8 mouse cellular contexts compared by ENCODE assay signal in genomic region chr4:40774279-40775259, GRCm38 (mm10). TPM values are rescaled to one million over a fixed set of nuclear protein-coding genes. Genes with fewer than 3 reads are reported as not detected.
DNase-seq lines count a peak whose midpoint lies in the region; ATAC-seq and TF ChIP-seq lines count a peak whose summit lies in the region.

No protein-coding gene starts in this region.

- no peak overlapping the region for H3K27ac ChIP-seq in ES-Bruce4 (ENCODE audit: insufficient read depth, low read length)
- H3K27ac ChIP-seq in forebrain, embryonic 12.5 days = no peak overlapping the region
- H3K27ac ChIP-seq in lung, embryonic 16.5 days (ENCODE audit: low read length) = peak overlapping the region; percentile 61; the same call in 1 of the 2 replicates

- DNase-seq in c-Kit-positive CD71-negative TER-119-negative erythroid progenitor cells, embryonic 14.5 days (ENCODE audit: low read depth) = peak; percentile 81
- DNase-seq in heart, postnatal 10 days = peak; percentile 88 to 91
- peak; percentile 89 to 92 for DNase-seq in kidney, postnatal 4 days
- peak; percentile 59 for DNase-seq in ovary, postnatal 10 days (ENCODE audit: low spot score)
- peak; percentile 81 for DNase-seq in thymus, postnatal 14 days

- TF ChIP-seq EP300 in ES-Bruce4 (IDR thresholded peaks at IDR 0.05; ENCODE audit: insufficient read depth, low read depth, low read length) = no peak

- H3K4me1 ChIP-seq in ES-Bruce4 (ENCODE audit: control insufficient read depth, insufficient read depth, low read length) = peaks cover 5% of the 10 kb centered on the region
- H3K4me1 ChIP-seq in forebrain, embryonic 12.5 days = peaks cover 11% of the 10 kb centered on the region
- H3K4me1 ChIP-seq in lung, embryonic 16.5 days (replicated peaks; ENCODE audit: control insufficient read depth, insufficient read depth, low read length) = peaks cover 16% of the 10 kb centered on the region

- intact Hi-C loops in heart, postnatal 10 days (cut with DNase I) = loop anchor here (1.0 to 10.0 kb wide), 2 partner anchors 132 to 340 kb away; no protein-coding TSS in a partner anchor

- TF ChIP-seq POLR2A in ES-Bruce4 (IDR thresholded peaks at IDR 0.05; ENCODE audit: insufficient read depth, low read length) = no peak

- H3K4me3 ChIP-seq in ES-Bruce4 (ENCODE audit: low read depth, low read length) = peak overlapping the region; percentile 58
- no peak overlapping the region for H3K4me3 ChIP-seq in forebrain, embryonic 12.5 days (replicated peaks)
- peak overlapping the region; percentile 25 for H3K4me3 ChIP-seq in lung, embryonic 16.5 days (ENCODE audit: low read length)

- peak overlapping the region; percentile 21 for H3K9ac ChIP-seq in ES-Bruce4 (ENCODE audit: low read depth, poor library complexity, severe bottlenecking)
- no peak overlapping the region for H3K9ac ChIP-seq in forebrain, embryonic 12.5 days
- peak overlapping the region; percentile 57 for H3K9ac ChIP-seq in lung, embryonic 16.5 days (ENCODE audit: low read length)

- no peaks in the 10 kb centered on the region for H3K9me3 ChIP-seq in ES-Bruce4 (replicated peaks; ENCODE audit: control insufficient read depth, insufficient read depth, low read length, poor library complexity, severe bottlenecking)
- H3K9me3 ChIP-seq in forebrain, embryonic 12.5 days = no peaks in the 10 kb centered on the region
- H3K9me3 ChIP-seq in lung, embryonic 16.5 days (ENCODE audit: control insufficient read depth, low read length) = no peaks in the 10 kb centered on the region

- H3K4me2 ChIP-seq in forebrain, embryonic 12.5 days = peak overlapping the region; percentile 31
- peak overlapping the region; percentile 56 for H3K4me2 ChIP-seq in lung, embryonic 16.5 days (ENCODE audit: low read depth, low read length)

- H3K36me3 ChIP-seq in ES-Bruce4 (ENCODE audit: control insufficient read depth, insufficient read depth, low read length, poor library complexity, severe bottlenecking) = no peaks in the 10 kb centered on the region
- no peaks in the 10 kb centered on the region for H3K36me3 ChIP-seq in forebrain, embryonic 12.5 days (replicated peaks)
- H3K36me3 ChIP-seq in lung, embryonic 16.5 days (ENCODE audit: control insufficient read depth, insufficient read depth, low read length) = no peaks in the 10 kb centered on the region

- peak; percentile 80 for TF ChIP-seq CTCF in ES-Bruce4 (IDR thresholded peaks at IDR 0.05; ENCODE audit: low read depth, low read length)

- 29% methylated on average over 12 of the region's 12 CpGs for WGBS in forebrain, embryonic 12.5 days
- WGBS in lung, embryonic 16.5 days = 13% methylated on average over 12 of the region's 12 CpGs

- H3K27me3 ChIP-seq in ES-Bruce4 (ENCODE audit: control insufficient read depth, insufficient read depth, low read length, poor library complexity, severe bottlenecking) = no peaks in the 10 kb centered on the region
- H3K27me3 ChIP-seq in forebrain, embryonic 12.5 days = peaks cover 4% of the 10 kb centered on the region; the same call in 1 of the 2 replicates
- no peaks in the 10 kb centered on the region for H3K27me3 ChIP-seq in lung, embryonic 16.5 days (ENCODE audit: control insufficient read depth, insufficient read depth, low read depth, low read length)

- peak; percentile 37; the same call in 1 of the 2 replicates for ATAC-seq in forebrain, embryonic 12.5 days (ENCODE audit: low FRiP score)
- peak; percentile 58 for ATAC-seq in lung, embryonic 16.5 days (ENCODE audit: low read depth)

RNA-seq across cellular contexts. Expression of gene Smu1, which starts 16.8 kb away (rescaled TPM):
- polyA plus RNA-seq in ES-Bruce4 (2011; ENCODE audit: insufficient read depth, insufficient read length, low read depth, missing spikeins) = 172 and 196 TPM in 2 replicates
- polyA plus RNA-seq in forebrain, embryonic 12.5 days (2016; fragmentation: Nextera tagmentation; extraction: Ambion mirVana) = 155 and 157 TPM in 2 replicates
- 10 to 100 TPM; 38.7 to 40.8 TPM for total RNA-seq in heart, postnatal 10 days (2021)
- 139 and 148 TPM in 2 replicates for polyA plus RNA-seq in lung, embryonic 16.5 days (2015; fragmentation: Nextera tagmentation; extraction: Ambion mirVana)

RNA-seq across cellular contexts. Expression of gene Dnaja1, which starts 52.6 kb away (rescaled TPM):
- 358 and 376 TPM in 2 replicates for polyA plus RNA-seq in ES-Bruce4 (2011; ENCODE audit: insufficient read depth, insufficient read length, low read depth, missing spikeins)
- polyA plus RNA-seq in forebrain, embryonic 12.5 days (2016; fragmentation: Nextera tagmentation; extraction: Ambion mirVana) = 669 and 704 TPM in 2 replicates
- total RNA-seq in heart, postnatal 10 days (2021) = 100 to 1,000 TPM in 1 of 2 experiments, 10 to 100 TPM in 1; 95.0 to 120 TPM
- polyA plus RNA-seq in lung, embryonic 16.5 days (2015; fragmentation: Nextera tagmentation; extraction: Ambion mirVana) = 383 and 401 TPM in 2 replicates
